Mouse (Mus musculus): ENCODE data around the gene Colgalt2. TPM values are rescaled to one million over a fixed set of nuclear protein-coding genes. Genes with fewer than 3 reads are reported as not detected.

Gene Colgalt2
- 6.4 TPM for polyA plus RNA-seq (2014; fragmentation: Illumina TruSeq; extraction: RNeasy Lipid Tissue Mini Kit (QIAGEN cat#74804); ENCODE audit: insufficient read depth, low read depth, low replicate concordance)

GRCm38 (mm10) chr1:152399790-152400555, at the start of gene Colgalt2:
Colgalt2 (plus strand) TSS chr1:152399830.

GRCm38 (mm10) chr1:152386188-152386835, 13.3 kb upstream of the Colgalt2 start, which contains the start of gene Tsen15:
Tsen15 (minus strand) TSS chr1:152386688.

Other genes with a start within 250 kb of the Colgalt2 start
- 28.0 TPM for gene Tsen15, start 13.1 kb upstream of the Colgalt2 start, polyA plus RNA-seq (2014; fragmentation: Illumina TruSeq; extraction: RNeasy Lipid Tissue Mini Kit (QIAGEN cat#74804); ENCODE audit: insufficient read depth, low read depth, low replicate concordance)